In genomic region chr16:43697772-43698171, GRCm38 (mm10) we compare ENCODE assay signal across 18 mouse cellular contexts. TPM values are rescaled to one million over a fixed set of nuclear protein-coding genes. Genes with fewer than 3 reads are reported as not detected.
A peak's percentile ranks its signal among the peaks of the same experiment; 100 is the strongest.
DNase-seq lines count a peak whose midpoint lies in the region.
"Had no signal": no experiment of that assay in that cellular context is flagged by ENCODE, and none has a peak within 500 bp of the region (broad histone marks: within the 10 kb centered on the region; RNA-seq: fewer than 3 reads in every experiment).

No protein-coding gene starts in this region.

- DNase-seq in 3134 (ENCODE audit: extremely low read depth, insufficient read length, low spot score) (peak; percentile 69), 416B (ENCODE audit: low read depth) (peak; percentile 78)
- DNase-seq in Muller cell, postnatal 12 days (ENCODE audit: inconsistent ontology term): peak; percentile 16
- peak; percentile 10 for DNase-seq in fibroblast of lung, adult 2 months (ENCODE audit: low read depth)
- DNase-seq in embryo, embryonic 10 days (ENCODE audit: low spot score): no peak
- no peak for DNase-seq in right cerebral cortex, postnatal 25 days
- DNase-seq in left cerebral cortex, postnatal 14 days (ENCODE audit: low spot score in 2 of 2): no peak
- DNase-seq: adrenal gland, postnatal 10 days; cerebellum, adult 11 months; cerebellum, adult 8-10 months; cerebellum, postnatal 14 days; heart, adult 18-20 months; heart, postnatal 10 days; heart, postnatal 4 days; kidney, adult 11 months had no signal

- intact Hi-C loops in left cerebral cortex, postnatal 14 days (cut with DNase I): no loop called here

RNA-seq across cellular contexts. Expression of gene Tigit, which starts 33.8 kb away (rescaled TPM):
- not detected for total RNA-seq in left cerebral cortex, postnatal 14 days (2021)
- total RNA-seq: adrenal gland, postnatal 10 days; adrenal gland, postnatal 4 days; gastrocnemius, adult 8-10 months; gastrocnemius, postnatal 4 days; heart, adult 18-20 months; heart, postnatal 10 days; heart, postnatal 4 days had no signal

RNA-seq across cellular contexts. Expression of gene Drd3, which starts 56.1 kb away (rescaled TPM):
- 1 to 10 TPM in 1 of 2 experiments, not detected in 1; 1.0 TPM for total RNA-seq in left cerebral cortex, postnatal 14 days (2021)
- total RNA-seq: adrenal gland, postnatal 10 days; adrenal gland, postnatal 4 days; gastrocnemius, adult 8-10 months; gastrocnemius, postnatal 4 days; heart, adult 18-20 months; heart, postnatal 10 days; heart, postnatal 4 days had no signal

Comparison
In these comparisons a context has a peak if more than half of its experiments do, and no peak if none do; other contexts are left out.
1. DNase-seq: peak in 3134 (single experiment), 416B (single experiment), Muller cell, postnatal 12 days (single experiment) and fibroblast of lung, adult 2 months (single experiment); none in embryo, embryonic 10 days (single experiment), right cerebral cortex, postnatal 25 days (single experiment) and left cerebral cortex, postnatal 14 days (0 of 2).